Mouse (Mus musculus) R1 (cell line): ENCODE results near the gene Prpf31.
"Not testable (repeated sequence)": the region's sequence is repeated elsewhere in the genome, so short reads cannot be mapped to it uniquely, and the experiment has no call there.

Experiments
- DNase-seq: peaks from one replicate; pipeline ENCODE4 v3.0.0-alpha.2; 2018; ENCODE audit warnings: low read depth, low spot score

The Prpf31 gene

GRCm38 (mm10) chr7:3629543-3630477, at the start of gene Prpf31, which contains the start of gene Tfpt:
Gene Prpf31, plus strand, starts transcription at chr7:3629985.
Gene Tfpt, minus strand, starts transcription at chr7:3629929.
- DNase-seq, result peak; percentile 99

- DNase-seq, result no peak
Observed at GRCm38 (mm10) chr7:3580029-3580428, 49.8 kb upstream of the Prpf31 start.

- DNase-seq, result no peak
Observed at GRCm38 (mm10) chr7:3585763-3586162, 44.0 kb upstream of the Prpf31 start.

GRCm38 (mm10) chr7:3586255-3586654, 43.5 kb upstream of the Prpf31 start:
- peak; percentile 98 for DNase-seq

- no peak for DNase-seq
Observed at GRCm38 (mm10) chr7:3587292-3587691, 42.5 kb upstream of the Prpf31 start.

- no peak for DNase-seq
Observed at GRCm38 (mm10) chr7:3590550-3590949, 39.2 kb upstream of the Prpf31 start.

- peak; percentile 75 for DNase-seq
Observed at GRCm38 (mm10) chr7:3591534-3591933, 38.3 kb upstream of the Prpf31 start.

- no peak for DNase-seq
Observed at GRCm38 (mm10) chr7:3593855-3594254, 35.9 kb upstream of the Prpf31 start.

- peak; percentile 67 for DNase-seq
Observed at GRCm38 (mm10) chr7:3594686-3595085, 35.1 kb upstream of the Prpf31 start.

- peak; percentile 95 for DNase-seq
Observed at GRCm38 (mm10) chr7:3595146-3595545, 34.6 kb upstream of the Prpf31 start.

GRCm38 (mm10) chr7:3597755-3598154, 32.0 kb upstream of the Prpf31 start:
- DNase-seq, result not testable (repeated sequence)

- peak; percentile 90 for DNase-seq
Observed at GRCm38 (mm10) chr7:3601119-3601518, 28.7 kb upstream of the Prpf31 start.

GRCm38 (mm10) chr7:3606798-3607197, 23.0 kb upstream of the Prpf31 start:
- peak; percentile 95 for DNase-seq

GRCm38 (mm10) chr7:3607391-3607790, 22.4 kb upstream of the Prpf31 start:
- DNase-seq, result no peak

- DNase-seq, result no peak
Observed at GRCm38 (mm10) chr7:3608668-3609067, 21.1 kb upstream of the Prpf31 start.

- no peak for DNase-seq
Observed at GRCm38 (mm10) chr7:3609082-3609481, 20.7 kb upstream of the Prpf31 start.

- no peak for DNase-seq
Observed at GRCm38 (mm10) chr7:3610437-3610836, 19.3 kb upstream of the Prpf31 start.

- no peak for DNase-seq
Observed at GRCm38 (mm10) chr7:3611006-3611405, 18.8 kb upstream of the Prpf31 start.

GRCm38 (mm10) chr7:3614021-3614420, 15.8 kb upstream of the Prpf31 start:
- DNase-seq, result no peak

GRCm38 (mm10) chr7:3616057-3616388, 13.8 kb upstream of the Prpf31 start, which contains the start of gene Oscar:
Gene Oscar, minus strand, starts transcription at chr7:3616157.
- no peak for DNase-seq

GRCm38 (mm10) chr7:3616389-3617241, 13.2 kb upstream of the Prpf31 start:
- DNase-seq, result no peak
